Mouse (Mus musculus) testis, adult 2 months (tissue): ENCODE measurements at regions not wholly inside any gene's neighbourhood (a gene's known extent, or its start where the extent isn't known, plus 50 kb on each side); places are given as distances from the start of the nearest gene placed in this dataset.

Experiments
- H3K27ac ChIP-seq: fragments of 200-500 bp; 2 replicates; pipeline ENCODE4 v1.5.1; 2012; ENCODE audit warnings: low read depth, low read length; ENCODE audit not compliant: control insufficient read depth, insufficient read depth
- H3K27me3 ChIP-seq: fragments of 200-500 bp; 2 replicates; pipeline ENCODE4 v1.6.1; 2012; ENCODE audit warnings: mild to moderate bottlenecking, low read length, moderate library complexity; ENCODE audit not compliant: control insufficient read depth, insufficient read depth
- H3K36me3 ChIP-seq: fragments of 200-500 bp; 2 replicates; pipeline ENCODE4 v1.6.1; 2012; ENCODE audit warnings: mild to moderate bottlenecking, low read length; ENCODE audit not compliant: control insufficient read depth, insufficient read depth
- H3K4me1 ChIP-seq: fragments of 200-500 bp; 2 replicates; pipeline ENCODE4 v1.6.1; 2012; ENCODE audit warnings: low read length; ENCODE audit not compliant: control insufficient read depth, insufficient read depth
- H3K4me3 ChIP-seq: fragments of 200-500 bp; 2 replicates; pipeline ENCODE4 v1.5.1; 2012; ENCODE audit warnings: low read depth, mild to moderate bottlenecking, low read length, moderate library complexity, mixed read lengths; ENCODE audit not compliant: control insufficient read depth
- CTCF ChIP-seq: fragments of 200-500 bp; IDR thresholded peaks from 2 replicates; pipeline ENCODE4 v1.5.1; 2012; ENCODE audit warnings: low read depth, mild to moderate bottlenecking, inconsistent platforms, low read length, moderate library complexity; ENCODE audit not compliant: control insufficient read depth, insufficient read depth, insufficient replicate concordance
- POLR2A ChIP-seq: fragments of 200-500 bp; IDR thresholded peaks from 2 replicates; pipeline ENCODE4 v1.6.1; 2012; ENCODE audit warnings: low read depth, mild to moderate bottlenecking, inconsistent platforms, low read length, moderate library complexity; ENCODE audit not compliant: control insufficient read depth

DNA sequence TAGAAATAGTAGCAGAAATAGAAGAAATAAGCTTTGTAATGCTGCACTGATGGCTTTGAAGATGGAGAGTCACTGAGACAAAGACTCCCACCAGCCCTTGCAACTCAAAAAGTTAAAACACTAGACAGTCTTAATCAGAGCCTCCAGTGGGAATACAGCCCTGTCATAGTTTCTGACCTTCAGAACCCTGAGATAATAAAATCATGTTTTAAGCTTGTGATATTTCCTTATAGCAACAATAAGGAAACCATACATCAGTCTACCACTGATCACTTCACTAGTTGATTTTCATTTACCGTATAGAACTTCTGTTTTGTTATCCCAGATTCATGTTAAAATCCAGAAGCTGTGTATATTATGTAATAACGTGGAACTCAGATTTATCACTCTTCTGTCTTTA, 139.7 kb upstream of the Xrcc4 start:
- TF ChIP-seq CTCF (no peak), POLR2A (no peak)
- H3K36me3 ChIP-seq, result no peaks in the 10 kb centered on the region
- no peak overlapping the region for H3K27ac ChIP-seq
- no peaks in the 10 kb centered on the region for H3K4me1 ChIP-seq
- H3K27me3 ChIP-seq, result no peaks in the 10 kb centered on the region
- H3K4me3 ChIP-seq, result no peak overlapping the region

DNA sequence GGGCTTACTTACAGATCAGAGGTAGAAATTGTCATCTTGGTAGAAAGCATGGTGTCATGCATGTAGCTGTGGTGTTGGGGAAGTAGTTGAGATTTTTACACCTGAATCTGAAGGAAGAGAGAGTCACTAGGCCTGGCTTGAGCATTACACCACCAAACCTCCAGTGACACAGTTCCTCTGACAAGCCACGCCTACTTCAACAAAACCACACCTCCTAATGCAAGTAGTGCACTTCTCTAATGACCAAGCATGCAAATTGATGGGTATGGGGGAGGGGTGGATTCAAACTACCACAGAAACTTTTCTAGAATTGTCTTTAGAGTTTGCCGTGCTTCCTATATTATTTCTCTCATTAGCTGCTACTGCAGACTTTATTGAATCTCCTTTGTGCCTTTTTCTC, 136.8 kb upstream of the Xrcc4 start:
- H3K4me3 ChIP-seq, result no peak overlapping the region
- H3K27ac ChIP-seq, result no peak overlapping the region
- H3K27me3 ChIP-seq, result no peaks in the 10 kb centered on the region
- TF ChIP-seq CTCF (no peak), POLR2A (no peak)
- H3K4me1 ChIP-seq, result no peaks in the 10 kb centered on the region
- H3K36me3 ChIP-seq, result no peaks in the 10 kb centered on the region

DNA sequence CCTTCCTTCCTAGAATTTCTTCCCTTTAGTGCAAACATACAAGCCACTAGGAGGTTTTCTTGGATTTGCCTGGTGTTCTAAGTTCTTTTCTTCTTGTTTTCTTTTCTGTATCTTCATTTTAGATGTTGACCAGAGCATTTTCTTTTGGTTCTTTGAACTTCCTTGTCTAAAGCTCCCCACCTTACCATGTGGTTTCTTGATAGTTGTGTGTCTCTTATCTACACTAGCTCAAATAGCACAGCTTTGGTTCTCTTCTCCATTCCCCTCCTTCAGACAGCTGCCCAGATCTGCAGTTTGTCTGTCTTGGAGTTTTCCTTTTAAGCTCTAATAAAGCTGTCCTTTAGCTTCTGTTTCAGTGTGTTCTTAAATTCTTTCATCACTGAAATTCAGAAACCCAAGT, 123.0 kb upstream of the Xrcc4 start:
- no peaks in the 10 kb centered on the region for H3K4me1 ChIP-seq
- H3K27ac ChIP-seq, result no peak overlapping the region
- no peaks in the 10 kb centered on the region for H3K27me3 ChIP-seq
- TF ChIP-seq CTCF, result no peak
- no peak overlapping the region for H3K4me3 ChIP-seq
- H3K36me3 ChIP-seq, result no peaks in the 10 kb centered on the region

DNA sequence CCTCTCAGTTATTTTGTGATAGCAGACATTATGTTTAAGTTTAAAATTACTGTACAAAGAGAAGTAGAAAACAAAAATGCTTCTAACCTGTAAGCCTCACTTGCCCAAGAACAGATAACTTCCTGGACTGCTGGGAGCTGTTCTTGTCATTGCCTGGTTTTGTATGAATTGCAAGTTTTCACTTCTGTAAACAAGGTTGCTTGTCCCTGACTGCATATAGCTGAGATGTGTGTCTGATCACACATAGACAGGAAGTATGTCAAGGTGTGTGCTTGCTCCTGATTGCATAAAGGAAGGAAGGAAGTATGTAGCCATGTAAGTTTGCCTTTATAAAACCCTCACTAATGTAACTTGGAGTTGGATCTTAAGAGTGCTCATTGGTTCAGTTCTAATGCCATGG, 118.5 kb upstream of the Xrcc4 start:
- Histone ChIP-seq H3K4me3 (no peak overlapping the region), H3K4me1 (no peaks in the 10 kb centered on the region), H3K27me3 (no peaks in the 10 kb centered on the region), H3K36me3 (no peaks in the 10 kb centered on the region), H3K27ac (no peak overlapping the region)
- TF ChIP-seq CTCF (no peak), POLR2A (no peak)
